Mouse (Mus musculus) intestine, postnatal 0 days (tissue): ENCODE results near the gene Tle6. TPM values are rescaled to one million over a fixed set of nuclear protein-coding genes. Genes with fewer than 3 reads are reported as not detected.
A peak's percentile ranks its signal among the peaks of the same experiment; 100 is the strongest.

Source experiments
- ATAC-seq: fragments of 200-750 bp; cut with Nextera tagmentation; 2 replicates; pipeline ENCODE4 v1.8.0; 2017; ENCODE audit warnings: mild to moderate bottlenecking, moderate TSS enrichment, moderate library complexity
- H3K27ac ChIP-seq: fragments of 300-500 bp; sonication (generic); 2 replicates; pipeline ENCODE4 v1.5.1; 2014; ENCODE audit warnings: mild to moderate bottlenecking, low read depth, low read length, moderate library complexity
- H3K27me3 ChIP-seq: fragments of 300-500 bp; sonication (generic); replicated peaks from 2 replicates; pipeline ENCODE4 v1.6.1; 2014; ENCODE audit warnings: low read length, mixed read lengths; ENCODE audit not compliant: control insufficient read depth, insufficient read depth
- H3K36me3 ChIP-seq: fragments of 300-500 bp; sonication (generic); 2 replicates; pipeline ENCODE4 v1.6.1; 2014; ENCODE audit warnings: mild to moderate bottlenecking, moderate library complexity; ENCODE audit not compliant: control insufficient read depth, insufficient read depth
- H3K4me1 ChIP-seq: fragments of 300-500 bp; sonication (generic); replicated peaks from 2 replicates; pipeline ENCODE4 v1.6.1; 2014; ENCODE audit warnings: antibody characterized with exemption, low read length, mixed read lengths; ENCODE audit not compliant: control insufficient read depth, insufficient read depth
- H3K4me2 ChIP-seq: fragments of 300-500 bp; sonication (generic); replicated peaks from 2 replicates; pipeline ENCODE4 v1.6.1; 2014; ENCODE audit warnings: low read depth, mild to moderate bottlenecking, moderate library complexity
- H3K4me3 ChIP-seq: fragments of 300-500 bp; sonication (generic); 2 replicates; pipeline ENCODE4 v1.5.1; 2014; ENCODE audit warnings: low read depth, low read length
- H3K9ac ChIP-seq: fragments of 300-500 bp; sonication (generic); 2 replicates; pipeline ENCODE4 v1.6.1; 2014; ENCODE audit warnings: mild to moderate bottlenecking, low read depth, low read length
- H3K9me3 ChIP-seq: fragments of 300-500 bp; sonication (generic); 2 replicates; pipeline ENCODE4 v1.6.1; 2016; ENCODE audit warnings: mixed run types; ENCODE audit not compliant: control insufficient read depth
- CTCF ChIP-seq: sonication (generic); IDR thresholded peaks from 2 replicates; pipeline ENCODE4 v1.5.1; 2016; ENCODE audit warnings: low read depth, mild to moderate bottlenecking, control low read depth, antibody characterized with exemption, moderate library complexity
- WGBS: fragments of 180-500 bp; shearing (Covaris S2); extraction: QIAGEN DNeasy Blood & Tissue Kit; methylation state at CpG from one replicate; pipeline ENCODE4 v1.1.7; 2014; 5-methylcytosine and 5-hydroxymethylcytosine counted together
- polyA plus RNA-seq: library from polyadenylated mRNA; unstranded; fragments of >200 nt; fragmentation: Nextera tagmentation; extraction: Ambion mirVana; gene quantifications from 2 replicates; pipeline ENCODE4 v1.2.1, GENCODE M21; 2015

The Tle6 gene
- polyA plus RNA-seq, 1 experiment from 2014 or later: 3.9 TPM

DNA sequence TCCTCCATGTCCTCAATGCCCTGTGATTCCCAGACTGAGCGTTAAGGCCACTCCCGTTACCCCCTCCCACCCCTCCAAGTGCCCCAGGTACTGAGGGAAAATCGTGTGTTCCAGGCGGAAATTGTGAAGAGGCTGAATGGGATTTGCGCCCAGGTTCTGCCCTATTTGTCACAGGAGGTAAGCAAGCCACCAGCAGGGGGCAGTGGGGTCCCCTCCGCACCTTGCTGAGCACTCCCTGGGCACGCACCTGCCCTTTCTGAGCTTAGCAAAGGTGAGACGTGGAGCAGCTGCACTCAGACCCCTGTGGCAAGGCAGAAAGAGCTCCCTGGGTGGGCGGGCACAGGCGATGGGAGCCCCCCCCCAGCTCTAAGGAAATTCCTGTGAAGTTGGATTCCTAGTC is 36.1 kb downstream of the Tle6 start:
- H3K9me3 ChIP-seq: no peaks in the 10 kb centered on the region
- no peak overlapping the region for H3K4me3 ChIP-seq
- TF ChIP-seq CTCF: peak; percentile 82
- peak overlapping the region; percentile 22; the same call in 1 of the 2 replicates for H3K4me2 ChIP-seq
- no peaks in the 10 kb centered on the region for H3K27me3 ChIP-seq
- ATAC-seq: no peak
- H3K4me1 ChIP-seq: peaks cover 6% of the 10 kb centered on the region; the same call in 1 of the 2 replicates
- 41% methylated on average over 10 of the region's 10 CpGs for WGBS
- H3K27ac ChIP-seq: no peak overlapping the region
- peaks cover 38% of the 10 kb centered on the region for H3K36me3 ChIP-seq
- H3K9ac ChIP-seq: no peak overlapping the region

DNA sequence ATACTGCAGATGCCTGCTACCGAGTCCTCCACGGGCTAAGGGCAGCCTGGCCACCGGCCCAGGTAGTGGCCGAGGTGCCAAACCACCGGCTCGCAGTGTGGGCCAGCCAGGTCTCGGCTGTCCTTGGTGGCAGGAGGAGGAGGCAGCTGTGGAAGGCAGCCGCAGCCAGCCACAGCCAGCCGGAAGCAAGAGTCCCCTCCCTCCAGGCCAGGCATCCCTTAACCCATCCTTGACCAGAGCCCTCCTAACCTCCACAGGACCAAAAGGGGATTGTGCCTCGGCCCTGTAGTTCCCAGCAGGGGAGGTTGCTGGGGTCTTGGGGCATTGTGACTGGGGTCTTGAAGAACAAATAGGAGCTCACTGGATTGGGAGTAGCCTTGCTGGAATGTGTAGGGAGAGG is 36.7 kb downstream of the Tle6 start:
- H3K4me2 ChIP-seq: peak overlapping the region; percentile 22
- no peaks in the 10 kb centered on the region for H3K9me3 ChIP-seq
- 18% methylated on average over 10 of the region's 10 CpGs for WGBS
- H3K36me3 ChIP-seq: peaks cover 38% of the 10 kb centered on the region
- H3K4me1 ChIP-seq: peaks cover 6% of the 10 kb centered on the region; the same call in 1 of the 2 replicates
- ATAC-seq: no peak
- H3K9ac ChIP-seq: no peak overlapping the region
- no peaks in the 10 kb centered on the region for H3K27me3 ChIP-seq
- no peak for TF ChIP-seq CTCF
- no peak overlapping the region for H3K27ac ChIP-seq
- H3K4me3 ChIP-seq: 0 out of 2 replicates have a peak overlapping the region, but pooled peaks have one; percentile 21

DNA sequence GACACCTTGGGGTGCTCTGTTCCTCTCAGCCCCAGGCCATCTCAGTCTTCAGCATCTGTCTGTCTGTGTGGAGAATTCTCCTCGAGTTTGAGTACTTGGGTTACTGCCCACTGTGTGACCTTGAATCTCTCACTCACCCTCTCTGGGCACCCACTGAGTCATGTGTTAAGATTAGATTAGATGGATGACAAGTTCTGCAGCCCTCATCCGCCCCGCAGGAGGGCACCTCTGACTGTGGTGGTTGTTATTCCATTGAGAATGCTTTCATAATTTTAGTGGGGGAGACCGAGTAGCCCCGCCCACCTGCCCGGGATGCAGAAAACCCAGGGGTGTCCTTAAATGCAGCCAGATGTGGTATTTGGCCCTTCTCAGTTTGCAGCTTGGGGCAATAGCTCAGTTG is 37.4 kb downstream of the Tle6 start:
- no peak overlapping the region for H3K4me3 ChIP-seq
- H3K36me3 ChIP-seq: peaks cover 38% of the 10 kb centered on the region
- peaks cover 4% of the 10 kb centered on the region; the same call in 1 of the 2 replicates for H3K4me1 ChIP-seq
- H3K9me3 ChIP-seq: no peaks in the 10 kb centered on the region
- no peaks in the 10 kb centered on the region for H3K27me3 ChIP-seq
- 0 out of 2 replicates have a peak overlapping the region, but pooled peaks have one; percentile 4 for H3K27ac ChIP-seq
- no peak for ATAC-seq
- H3K4me2 ChIP-seq: peak overlapping the region; percentile 22
- TF ChIP-seq CTCF: no peak
- H3K9ac ChIP-seq: no peak overlapping the region
- 35% methylated on average over 6 of the region's 6 CpGs for WGBS

DNA sequence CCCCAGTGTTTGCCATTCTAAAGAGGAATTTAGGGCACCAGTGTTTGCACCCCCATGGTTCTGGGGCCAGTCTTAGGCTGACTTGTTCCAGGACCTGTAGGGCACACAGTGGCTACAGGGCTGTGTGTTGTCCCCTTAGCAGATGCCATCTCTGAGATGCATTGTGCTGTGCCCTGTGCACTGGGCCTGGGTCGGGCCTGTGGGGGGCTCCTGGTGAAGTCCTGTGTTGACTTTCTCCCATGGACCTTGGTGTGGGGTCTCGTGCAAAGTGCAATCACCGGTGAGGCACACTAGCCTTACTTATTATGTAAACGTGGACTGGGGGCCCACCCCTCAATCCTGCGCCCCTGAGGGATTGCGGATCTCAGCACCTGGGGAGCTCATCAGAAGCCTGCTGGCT is 38.5 kb downstream of the Tle6 start:
- Histone ChIP-seq H3K36me3 (peaks cover 38% of the 10 kb centered on the region), H3K9me3 (no peaks in the 10 kb centered on the region), H3K4me2 (peak overlapping the region; percentile 30), H3K9ac (no peak overlapping the region), H3K4me1 (peaks cover 4% of the 10 kb centered on the region; the same call in 1 of the 2 replicates), H3K27me3 (no peaks in the 10 kb centered on the region), H3K4me3 (no peak overlapping the region), H3K27ac (no peak overlapping the region)
- no peak for ATAC-seq
- 49% methylated on average over 6 of the region's 6 CpGs for WGBS
- TF ChIP-seq CTCF: no peak

DNA sequence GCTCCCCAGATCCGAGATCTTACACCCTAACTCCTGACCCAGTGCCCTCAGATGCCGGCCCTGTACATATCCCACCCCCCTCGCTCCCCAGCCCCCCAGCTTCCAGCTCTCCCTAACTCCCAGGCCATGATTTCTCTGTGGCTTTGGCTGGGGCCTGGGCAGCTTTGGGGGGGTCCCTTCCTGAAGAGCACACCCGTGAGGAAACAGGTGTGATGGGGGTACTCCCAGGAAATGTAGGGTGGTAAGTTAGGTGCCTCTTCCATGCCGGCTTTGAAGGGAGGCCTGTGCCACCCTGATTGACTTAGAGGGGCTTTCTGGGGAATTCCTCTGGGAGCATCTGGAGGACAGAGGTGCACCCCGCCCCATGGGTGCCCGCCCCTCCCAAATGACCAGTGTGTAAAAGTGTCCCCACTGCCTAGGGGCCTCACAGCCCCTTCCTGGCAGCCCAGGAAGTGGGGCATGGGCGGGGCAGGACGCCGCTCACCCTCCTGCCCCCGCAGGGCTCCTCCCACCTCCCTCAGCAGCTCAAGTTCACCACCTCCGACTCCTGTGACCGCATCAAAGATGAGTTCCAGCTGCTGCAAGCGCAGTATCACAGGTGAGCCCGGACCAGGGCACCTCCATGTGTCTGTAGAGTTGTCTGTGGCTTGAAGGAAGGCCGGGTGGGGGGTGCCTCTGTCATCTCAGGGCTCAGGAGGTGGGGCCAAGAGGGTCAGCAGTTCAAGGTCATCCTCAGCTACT is 40.0 kb downstream of the Tle6 start:
- Histone ChIP-seq H3K4me3 (peak overlapping the region; percentile 79), H3K9me3 (no peaks in the 10 kb centered on the region), H3K4me2 (peak overlapping the region; percentile 90), H3K4me1 (peaks cover 4% of the 10 kb centered on the region; the same call in 1 of the 2 replicates), H3K9ac (peak overlapping the region; percentile 92), H3K36me3 (peaks cover 27% of the 10 kb centered on the region), H3K27ac (peak overlapping the region; percentile 96), H3K27me3 (no peaks in the 10 kb centered on the region)
- no peak for TF ChIP-seq CTCF
- ATAC-seq: peak; percentile 11
- WGBS: 7% methylated on average over 16 of the region's 16 CpGs

DNA sequence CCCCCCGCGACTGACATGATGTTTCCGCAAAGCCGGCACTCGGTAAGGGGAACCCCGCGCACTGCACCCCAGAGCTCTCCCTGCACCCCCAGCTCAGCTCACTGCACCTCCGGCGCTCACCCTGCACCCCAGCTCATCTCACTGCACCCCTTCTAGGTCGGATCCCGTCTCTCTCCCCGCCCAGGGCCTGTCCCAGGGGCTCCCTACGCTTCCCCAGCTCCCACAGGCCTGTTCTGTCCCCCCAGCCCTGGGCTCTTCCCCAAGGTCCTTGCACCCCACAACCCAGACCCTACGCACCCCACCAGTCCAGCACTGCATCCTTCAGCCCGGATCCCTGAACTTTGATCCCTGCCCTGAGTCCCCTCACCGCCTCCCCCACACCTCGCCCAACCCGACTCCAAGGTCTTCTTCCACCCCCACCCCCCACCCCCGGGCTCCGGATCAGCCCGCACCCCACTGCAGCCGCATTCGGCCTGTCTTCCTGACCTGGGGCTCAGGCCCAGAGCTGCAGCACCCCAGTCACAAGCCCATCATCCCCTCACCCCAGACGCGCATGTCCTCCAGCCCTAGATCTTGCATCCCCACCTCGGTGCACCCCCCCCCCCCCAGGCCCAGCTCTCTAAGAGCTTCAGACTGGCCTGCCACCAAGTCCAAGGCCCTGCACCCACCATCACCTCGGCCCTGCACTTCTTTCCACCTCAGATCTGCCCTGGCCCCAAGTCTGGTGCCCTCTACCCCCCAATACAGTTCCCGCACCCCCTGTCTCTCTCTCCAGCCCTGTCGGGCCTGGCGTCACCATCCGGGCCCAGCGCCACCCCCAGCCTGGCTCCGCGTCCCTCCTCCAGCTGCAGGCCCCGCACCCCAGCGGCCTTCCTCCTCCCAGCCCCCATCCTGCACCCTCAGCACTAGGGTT is 41.0 kb downstream of the Tle6 start:
- no peaks in the 10 kb centered on the region for H3K27me3 ChIP-seq
- no peaks in the 10 kb centered on the region for H3K9me3 ChIP-seq
- H3K9ac ChIP-seq: peak overlapping the region; percentile 92
- H3K36me3 ChIP-seq: peaks cover 17% of the 10 kb centered on the region
- peak overlapping the region; percentile 96 for H3K27ac ChIP-seq
- H3K4me1 ChIP-seq: peaks cover 4% of the 10 kb centered on the region; the same call in 1 of the 2 replicates
- peak; percentile 42 for ATAC-seq
- H3K4me2 ChIP-seq: peak overlapping the region; percentile 90
- H3K4me3 ChIP-seq: peak overlapping the region; percentile 79
- peak; percentile 26; the same call in 1 of the 2 replicates for TF ChIP-seq CTCF
- WGBS: 2% methylated on average over 33 of the region's 36 CpGs
